Mouse (Mus musculus): ENCODE results near the gene Ccs. TPM values are rescaled to one million over a fixed set of nuclear protein-coding genes. Genes with fewer than 3 reads are reported as not detected.

Ccs gene
- total and polyA plus RNA-seq, 2 experiments from 2014 or later: 41.8 to 58.6 TPM

DNA sequence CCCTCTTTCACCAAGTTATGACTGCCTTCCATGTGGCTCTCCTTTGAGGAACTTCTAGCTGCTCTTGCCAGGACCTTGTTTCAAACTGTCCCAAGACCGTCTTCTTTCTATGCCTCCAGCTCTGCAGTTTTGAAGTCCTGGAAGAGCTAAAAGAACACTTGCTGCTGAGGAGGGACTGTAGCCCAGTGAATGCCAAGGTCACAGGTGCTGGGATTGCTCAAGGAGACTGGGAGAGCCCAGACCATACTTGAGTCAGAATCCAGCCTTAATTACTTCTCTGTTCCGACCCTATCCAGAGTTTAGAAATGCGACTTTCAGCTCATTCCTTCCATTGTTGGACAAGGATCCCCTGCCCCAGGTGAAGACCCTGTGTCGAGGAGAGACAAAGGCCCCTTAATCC is 16.8 kb upstream of the Ccs start:
- Histone ChIP-seq H3K4me1 (ENCODE audit: control insufficient read depth, insufficient read depth) (0 out of 2 replicates have a peak, but pooled peaks cover 6% of the 10 kb centered on the region), H3K27me3 (ENCODE audit: control insufficient read depth, insufficient read depth, low read length) (no peaks in the 10 kb centered on the region), H3K36me3 (replicated peaks; ENCODE audit: control insufficient read depth, insufficient read depth, low read length) (no peaks in the 10 kb centered on the region; the same call in 1 of the 2 replicates), H3K4me2 (ENCODE audit: low read depth, low read length) (peak overlapping the region; percentile 95), H3K9me3 (replicated peaks; ENCODE audit: control insufficient read depth, low read length) (no peaks in the 10 kb centered on the region), H3K27ac (ENCODE audit: low read depth) (no peak overlapping the region), H3K9ac (replicated peaks; ENCODE audit: low read depth, low read length) (no peak overlapping the region), H3K4me3 (ENCODE audit: low read depth, low read length) (peak overlapping the region; percentile 56; the same call in 1 of the 2 replicates)
- WGBS: 80% methylated on average over 4 of the region's 4 CpGs
- DNase-seq (ENCODE audit: low spot score) (no peak), ATAC-seq (ENCODE audit: insufficient read depth, low read depth) (no peak)
- TF ChIP-seq CTCF (IDR thresholded peaks at IDR 0.05; ENCODE audit: low read depth) (no peak), EP300 (IDR thresholded peaks at IDR 0.05; ENCODE audit: low read depth) (no peak)

DNA sequence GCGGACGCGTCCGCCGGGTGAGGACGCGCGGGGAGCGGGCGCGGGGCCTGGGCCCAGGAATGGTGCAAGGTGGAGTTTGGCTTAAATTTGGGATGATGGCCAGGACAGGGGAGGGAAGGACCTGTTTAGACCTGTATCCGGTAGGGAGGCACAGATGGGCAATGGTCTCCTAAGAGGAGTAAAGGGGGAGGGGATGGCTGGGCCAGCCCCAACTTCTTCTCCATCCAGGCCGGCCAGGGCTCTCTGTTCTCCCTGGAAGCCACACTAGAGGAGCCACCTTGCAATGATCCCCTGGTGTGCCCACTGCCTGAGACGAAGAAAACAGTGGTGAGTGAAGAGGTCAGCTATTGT is 16.3 kb upstream of the Ccs start:
- Histone ChIP-seq H3K4me3 (ENCODE audit: low read depth, low read length) (peak overlapping the region; percentile 56), H3K9ac (replicated peaks; ENCODE audit: low read depth, low read length) (peak overlapping the region; percentile 56), H3K27me3 (ENCODE audit: control insufficient read depth, insufficient read depth, low read length) (no peaks in the 10 kb centered on the region), H3K4me1 (ENCODE audit: control insufficient read depth, insufficient read depth) (0 out of 2 replicates have a peak, but pooled peaks cover 6% of the 10 kb centered on the region), H3K36me3 (replicated peaks; ENCODE audit: control insufficient read depth, insufficient read depth, low read length) (no peaks in the 10 kb centered on the region; the same call in 1 of the 2 replicates), H3K4me2 (ENCODE audit: low read depth, low read length) (peak overlapping the region; percentile 95), H3K9me3 (replicated peaks; ENCODE audit: control insufficient read depth, low read length) (no peaks in the 10 kb centered on the region), H3K27ac (ENCODE audit: low read depth) (peak overlapping the region; percentile 56; the same call in 1 of the 2 replicates)
- DNase-seq (ENCODE audit: low spot score): no peak
- no peak; the same call in 1 of the 2 replicates for ATAC-seq (ENCODE audit: insufficient read depth, low read depth)
- WGBS: 2% methylated on average over 14 of the region's 14 CpGs
- TF ChIP-seq EP300 (IDR thresholded peaks at IDR 0.05; ENCODE audit: low read depth): no peak
- no peak for TF ChIP-seq CTCF (IDR thresholded peaks at IDR 0.05; ENCODE audit: low read depth)

GRCm38 (mm10) chr19:4854552-4855469 is 15.7 kb upstream of the Ccs start, which contains the start of gene Ctsf:
Gene Ctsf, plus strand, starts transcription at chr19:4855130.
- H3K9me3 ChIP-seq (replicated peaks; ENCODE audit: control insufficient read depth, low read length): no peaks in the 10 kb centered on the region
- H3K36me3 ChIP-seq (replicated peaks; ENCODE audit: control insufficient read depth, insufficient read depth, low read length): no peaks in the 10 kb centered on the region
- peak within 1 kb of the TSS; percentile 56; the same call in 1 of the 2 replicates for H3K27ac ChIP-seq (ENCODE audit: low read depth)
- 3% methylated on average over 45 of the region's 45 CpGs for WGBS
- H3K4me2 ChIP-seq (ENCODE audit: low read depth, low read length): peak within 1 kb of the TSS; percentile 95
- no peaks in the 10 kb centered on the region for H3K27me3 ChIP-seq (ENCODE audit: control insufficient read depth, insufficient read depth, low read length)
- DNase-seq (ENCODE audit: low spot score): peak; percentile 79
- peak; percentile 92 for ATAC-seq (ENCODE audit: insufficient read depth, low read depth)
- TF ChIP-seq CTCF (IDR thresholded peaks at IDR 0.05; ENCODE audit: low read depth) (no peak), EP300 (IDR thresholded peaks at IDR 0.05; ENCODE audit: low read depth) (no peak)
- 0 out of 2 replicates have a peak, but pooled peaks cover 6% of the 10 kb centered on the region for H3K4me1 ChIP-seq (ENCODE audit: control insufficient read depth, insufficient read depth)
- peak within 1 kb of the TSS; percentile 56 for H3K4me3 ChIP-seq (ENCODE audit: low read depth, low read length)
- H3K9ac ChIP-seq (replicated peaks; ENCODE audit: low read depth, low read length): peak within 1 kb of the TSS; percentile 56

DNA sequence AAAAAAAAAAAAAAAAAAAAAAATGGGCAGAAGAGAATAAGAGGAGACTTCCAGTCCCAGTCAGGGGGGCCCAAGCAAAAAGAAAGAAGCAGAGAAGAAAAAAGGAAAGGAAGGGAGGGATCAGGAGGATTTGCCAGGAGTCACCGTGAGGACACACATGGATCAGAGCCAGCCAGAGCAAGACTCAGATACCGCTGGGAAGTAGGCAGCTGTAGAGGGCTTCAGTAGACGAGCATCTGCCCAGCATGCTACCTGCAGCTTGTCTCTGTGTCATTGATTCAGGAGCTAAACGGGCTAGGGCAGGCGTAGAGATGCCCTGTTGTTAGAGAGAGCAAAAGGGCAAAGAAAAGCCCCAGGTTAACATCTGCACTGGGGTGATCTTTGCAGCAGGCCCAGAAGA is 11.1 kb upstream of the Ccs start:
- no peak overlapping the region for H3K4me2 ChIP-seq (ENCODE audit: low read depth, low read length)
- no peak overlapping the region for H3K27ac ChIP-seq (ENCODE audit: low read depth)
- 0 out of 2 replicates have a peak, but pooled peaks cover under 1% of the 10 kb centered on the region for H3K4me1 ChIP-seq (ENCODE audit: control insufficient read depth, insufficient read depth)
- H3K4me3 ChIP-seq (ENCODE audit: low read depth, low read length): no peak overlapping the region
- DNase-seq (ENCODE audit: low spot score) (no peak), ATAC-seq (ENCODE audit: insufficient read depth, low read depth) (no peak)
- H3K9me3 ChIP-seq (replicated peaks; ENCODE audit: control insufficient read depth, low read length): no peaks in the 10 kb centered on the region
- no peaks in the 10 kb centered on the region for H3K36me3 ChIP-seq (replicated peaks; ENCODE audit: control insufficient read depth, insufficient read depth, low read length)
- H3K27me3 ChIP-seq (ENCODE audit: control insufficient read depth, insufficient read depth, low read length): no peaks in the 10 kb centered on the region
- no peak overlapping the region for H3K9ac ChIP-seq (replicated peaks; ENCODE audit: low read depth, low read length)
- 27% methylated on average over 5 of the region's 5 CpGs for whole genome bisulfite sequencing
- no peak for TF ChIP-seq CTCF (IDR thresholded peaks at IDR 0.05; ENCODE audit: low read depth)
- no peak for TF ChIP-seq EP300 (IDR thresholded peaks at IDR 0.05; ENCODE audit: low read depth)

DNA sequence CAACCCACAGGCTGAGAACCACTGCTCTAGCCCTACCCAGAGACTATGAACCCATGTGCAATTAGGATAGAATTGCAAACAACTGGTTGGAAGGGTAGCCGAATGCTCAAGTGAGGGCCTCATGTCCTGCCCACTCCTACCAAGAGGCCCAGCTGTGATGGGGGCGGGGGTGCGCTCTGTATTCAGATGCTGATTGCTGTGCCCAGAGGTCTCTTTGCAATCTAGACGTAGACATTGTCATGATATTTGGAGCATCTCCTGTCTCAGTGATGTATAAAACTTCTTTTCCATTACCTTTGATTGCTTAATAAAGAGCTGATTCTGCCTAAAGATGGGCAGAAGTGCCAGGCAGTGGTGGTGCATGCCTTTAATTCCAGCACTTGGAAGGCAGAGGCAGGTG is 10.7 kb upstream of the Ccs start:
- Histone ChIP-seq H3K27ac (ENCODE audit: low read depth) (no peak overlapping the region), H3K36me3 (replicated peaks; ENCODE audit: control insufficient read depth, insufficient read depth, low read length) (no peaks in the 10 kb centered on the region), H3K9me3 (replicated peaks; ENCODE audit: control insufficient read depth, low read length) (no peaks in the 10 kb centered on the region), H3K27me3 (ENCODE audit: control insufficient read depth, insufficient read depth, low read length) (no peaks in the 10 kb centered on the region), H3K4me1 (ENCODE audit: control insufficient read depth, insufficient read depth) (no peaks in the 10 kb centered on the region), H3K9ac (replicated peaks; ENCODE audit: low read depth, low read length) (no peak overlapping the region), H3K4me2 (ENCODE audit: low read depth, low read length) (no peak overlapping the region), H3K4me3 (ENCODE audit: low read depth, low read length) (no peak overlapping the region)
- no peak for ATAC-seq (ENCODE audit: insufficient read depth, low read depth)
- TF ChIP-seq CTCF (IDR thresholded peaks at IDR 0.05; ENCODE audit: low read depth) (no peak), EP300 (IDR thresholded peaks at IDR 0.05; ENCODE audit: low read depth) (no peak)
- 54% methylated on average over 4 of the region's 4 CpGs for whole genome bisulfite sequencing
- DNase-seq (ENCODE audit: low spot score): no peak
